Mouse (Mus musculus): ENCODE results near the gene Pgf.
A peak's percentile ranks its signal among the peaks of the same experiment; 100 is the strongest.

Pgf gene

DNA sequence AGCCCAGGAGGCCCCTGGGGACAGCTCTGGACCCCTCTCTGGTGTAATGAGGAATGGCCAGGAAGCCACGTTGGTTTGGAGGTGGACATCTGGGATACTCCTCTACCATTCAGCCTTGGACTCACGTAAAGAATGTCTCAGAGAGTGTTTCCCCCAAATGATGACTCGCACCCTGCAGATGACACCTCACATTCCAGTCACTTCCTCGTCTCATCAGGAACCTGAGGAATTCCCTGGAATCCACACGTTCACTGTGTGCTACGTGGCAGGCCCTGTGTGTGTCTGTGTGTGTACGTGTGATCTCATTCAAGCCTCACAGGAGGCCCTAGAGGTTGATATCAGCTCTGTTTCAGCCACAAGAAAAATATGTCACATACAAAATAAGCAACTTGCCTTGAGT, 8.8 kb upstream of the Pgf start:
- DNase-seq: no peak

DNA sequence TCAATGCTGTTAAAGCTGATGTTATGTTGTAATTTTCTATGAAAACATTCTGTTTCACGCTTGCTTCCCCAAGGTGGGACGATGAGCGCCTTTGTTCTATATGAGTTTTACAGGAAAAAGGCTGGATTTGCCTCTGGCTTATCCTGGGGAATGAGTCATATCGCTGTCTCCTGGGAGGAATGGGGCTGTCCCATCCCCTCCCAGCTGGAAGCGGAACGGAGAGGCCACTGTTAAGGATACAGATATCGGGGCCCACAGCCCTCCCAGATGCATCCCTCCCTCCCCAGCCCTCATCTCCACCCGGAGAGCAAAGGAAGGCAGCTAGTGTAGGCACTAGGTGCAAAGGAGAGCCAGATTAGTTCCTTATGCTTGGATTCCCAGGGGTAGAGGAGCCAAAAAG, 8.2 kb upstream of the Pgf start:
- no peak for DNase-seq

GRCm38 (mm10) chr12:85184118-85184517, 6.5 kb upstream of the Pgf start:
- DNase-seq: no peak

GRCm38 (mm10) chr12:85182898-85183297, 5.3 kb upstream of the Pgf start:
- no peak for DNase-seq

GRCm38 (mm10) chr12:85182345-85182643, 4.7 kb upstream of the Pgf start:
- peak; percentile 17 for DNase-seq

- peak; percentile 17 for DNase-seq
Observed at GRCm38 (mm10) chr12:85181475-85182344, 4.1 kb upstream of the Pgf start.

GRCm38 (mm10) chr12:85178294-85178693, 704 bp upstream of the Pgf start:
- peak; percentile 8 for DNase-seq

DNA sequence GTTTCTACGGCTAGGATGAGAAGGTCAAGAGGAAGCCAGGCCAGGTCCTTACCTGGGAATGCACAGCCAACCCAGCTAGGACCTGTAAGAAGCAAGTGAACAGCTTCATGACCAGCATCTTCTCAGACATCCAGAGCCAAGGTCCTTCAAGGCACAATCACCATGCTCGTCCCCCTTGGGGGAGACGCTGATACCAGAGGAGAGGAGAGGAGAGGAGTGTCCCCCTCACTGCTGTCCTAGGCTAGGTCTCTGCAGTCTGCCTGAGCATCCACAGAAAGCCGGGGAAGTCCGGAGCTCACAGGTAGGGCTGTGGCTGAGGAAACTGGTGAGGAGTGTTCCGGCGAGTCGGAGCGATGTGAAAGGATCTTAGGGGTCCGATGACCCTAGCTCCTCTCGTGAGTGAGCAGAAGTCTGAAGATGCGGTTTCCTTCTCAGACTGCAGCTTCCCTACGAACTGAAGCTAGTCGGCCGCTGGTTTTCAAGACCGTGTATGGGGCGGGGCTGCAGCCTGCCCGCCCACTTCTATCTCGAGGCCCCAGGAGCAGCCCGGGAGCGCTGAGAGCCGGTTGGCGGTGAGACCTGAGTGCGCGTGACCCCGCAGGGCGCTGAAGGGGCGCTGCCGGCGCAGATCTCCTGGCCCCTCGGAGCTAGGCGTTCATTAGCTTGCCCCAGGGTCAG, 605 bp downstream of the Pgf start:
- peak; percentile 73 for DNase-seq

GRCm38 (mm10) chr12:85175926-85176845, 1.4 kb downstream of the Pgf start:
- peak; percentile 9 for DNase-seq

DNA sequence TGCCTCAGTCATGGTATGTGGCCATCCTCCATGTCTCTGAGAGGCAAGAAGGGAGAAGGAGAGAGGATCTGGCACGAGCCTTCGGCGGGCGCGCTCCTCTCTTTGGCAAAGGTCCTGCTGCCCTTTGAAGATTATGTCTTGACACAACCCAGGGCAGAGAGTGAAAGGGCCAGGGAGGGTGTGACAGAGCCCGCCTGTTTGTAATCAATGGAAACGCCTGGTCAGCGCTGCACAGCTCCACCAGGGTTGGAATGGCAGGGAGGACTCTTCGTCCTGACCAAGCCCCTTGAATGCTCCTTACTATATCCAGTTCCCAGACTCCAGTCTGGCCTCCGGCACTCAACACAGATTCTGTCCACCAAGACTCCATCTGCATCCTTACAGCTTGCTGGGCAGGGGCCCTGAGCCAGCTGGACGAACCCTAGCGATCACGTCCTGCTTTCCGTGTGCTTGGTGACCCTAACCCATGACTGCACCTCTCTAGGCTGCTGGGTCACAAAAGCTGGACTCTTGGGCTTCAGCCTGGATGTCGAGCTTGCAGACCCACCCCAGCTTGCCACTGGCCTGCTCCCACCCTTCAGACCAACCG, 2.4 kb downstream of the Pgf start:
- no peak for DNase-seq

- DNase-seq: no peak
Observed at GRCm38 (mm10) chr12:85174016-85174415, 3.6 kb downstream of the Pgf start.

DNA sequence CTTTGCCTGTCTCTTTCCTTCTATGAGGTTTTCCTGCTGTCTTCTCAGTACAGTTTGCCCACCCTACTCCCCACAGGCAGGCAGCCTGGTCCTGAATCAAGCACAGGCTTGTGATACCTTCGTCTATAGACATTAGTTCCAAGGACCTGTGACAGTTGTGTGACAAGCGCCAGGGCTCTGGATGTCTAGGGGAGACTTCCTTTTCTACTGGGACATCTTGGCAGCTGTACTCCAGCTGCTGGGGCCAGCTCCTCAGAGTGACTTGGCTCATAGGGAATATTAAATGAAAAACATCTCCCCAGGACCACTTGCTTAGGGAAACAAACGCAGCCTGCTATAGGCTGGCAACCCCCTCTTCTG, 6.7 kb downstream of the Pgf start:
- DNase-seq: no peak

DNA sequence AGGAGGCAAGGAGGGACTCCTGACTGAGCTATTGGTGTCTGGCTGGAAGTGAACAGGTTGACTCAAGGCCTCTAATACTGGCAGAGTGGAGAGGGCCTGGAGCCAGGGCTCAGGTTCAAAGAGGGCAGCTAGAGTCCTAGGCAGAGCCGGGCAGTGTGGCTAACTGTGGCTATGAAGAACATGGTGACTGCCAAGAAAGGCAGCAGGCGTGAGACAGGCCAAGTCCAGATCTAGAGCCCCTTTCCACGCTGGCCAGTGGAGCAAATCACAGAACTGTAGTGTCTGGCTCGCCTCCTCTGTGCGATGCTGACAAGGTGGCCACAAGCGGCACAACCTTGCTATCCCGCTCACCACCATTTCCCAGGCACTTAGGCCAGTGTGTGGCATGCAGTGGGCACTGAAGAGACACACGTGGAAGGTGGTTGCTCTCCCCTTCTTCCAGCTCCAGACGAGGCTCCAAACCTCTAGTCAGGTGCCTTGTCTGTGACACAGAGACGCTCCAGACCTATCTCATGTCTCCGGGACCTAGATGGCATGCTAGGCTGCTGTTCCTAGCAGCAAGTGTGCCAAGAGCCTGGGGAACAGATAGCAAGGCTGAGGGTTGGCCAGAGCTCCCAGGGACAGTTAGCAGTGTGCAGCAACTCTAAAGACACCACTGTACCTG, 7.2 kb downstream of the Pgf start:
- no peak for DNase-seq

DNA sequence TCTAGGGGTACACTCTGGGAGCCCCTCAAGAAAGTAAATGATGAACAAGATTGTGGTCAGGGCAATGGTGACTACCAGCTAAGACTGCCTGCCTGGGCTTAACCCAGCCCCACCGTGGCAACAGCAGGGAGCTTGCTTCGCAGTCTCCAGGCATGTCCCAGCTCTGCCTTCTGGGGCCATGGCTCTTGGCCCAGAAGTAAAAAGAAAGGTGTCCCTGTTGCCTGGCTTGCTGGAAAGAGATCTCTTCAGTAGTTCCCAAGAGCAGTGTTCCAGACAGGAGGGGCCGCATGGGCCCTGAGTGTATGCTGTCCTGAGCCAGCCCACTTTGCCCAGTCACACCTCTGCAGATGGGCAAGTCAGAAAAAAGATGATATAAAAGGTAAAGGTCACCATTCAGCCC, 7.7 kb downstream of the Pgf start:
- DNase-seq: no peak

GRCm38 (mm10) chr12:85169117-85169858, 8.3 kb downstream of the Pgf start:
- DNase-seq: peak; percentile 98

DNA sequence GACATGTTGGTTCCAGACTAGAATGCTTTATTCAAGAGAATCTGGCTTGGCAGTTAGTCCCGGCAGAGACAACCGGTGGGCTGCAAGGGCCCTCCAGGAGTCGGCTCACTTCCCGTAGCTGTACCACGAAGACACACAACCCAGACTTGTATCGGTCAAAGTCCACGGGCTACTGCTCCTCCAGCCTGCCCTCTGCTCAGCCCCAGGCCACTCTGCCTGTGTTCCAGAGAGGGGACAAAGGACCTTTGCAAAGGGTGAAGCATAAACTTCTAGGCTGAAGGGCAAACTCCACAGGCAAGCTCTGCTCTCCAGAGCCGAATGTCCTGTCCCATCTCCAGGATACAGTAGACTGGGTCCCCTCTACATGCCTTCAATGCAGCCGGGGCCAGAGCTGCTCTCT, 11.0 kb downstream of the Pgf start:
- no peak for DNase-seq

DNA sequence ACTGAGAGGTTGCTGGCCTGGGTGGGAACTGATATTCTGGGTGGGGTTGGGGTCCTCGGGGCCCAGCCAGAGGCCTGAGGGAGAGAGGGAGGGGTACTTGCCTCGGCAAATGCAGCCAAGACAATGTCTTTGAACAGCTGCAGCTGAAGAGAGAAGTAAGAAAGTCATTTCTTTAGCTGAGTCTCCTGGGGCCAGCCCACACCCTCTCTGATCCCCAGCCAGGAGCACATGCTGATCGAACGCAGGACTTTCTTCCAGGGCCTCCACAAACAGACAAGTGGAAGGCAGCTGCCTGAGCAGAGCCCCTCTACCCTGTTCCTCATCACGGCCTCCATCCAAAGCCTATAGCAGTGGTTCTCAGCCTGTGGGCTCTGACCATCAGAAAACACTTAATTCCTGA, 12.6 kb downstream of the Pgf start:
- DNase-seq: no peak

DNA sequence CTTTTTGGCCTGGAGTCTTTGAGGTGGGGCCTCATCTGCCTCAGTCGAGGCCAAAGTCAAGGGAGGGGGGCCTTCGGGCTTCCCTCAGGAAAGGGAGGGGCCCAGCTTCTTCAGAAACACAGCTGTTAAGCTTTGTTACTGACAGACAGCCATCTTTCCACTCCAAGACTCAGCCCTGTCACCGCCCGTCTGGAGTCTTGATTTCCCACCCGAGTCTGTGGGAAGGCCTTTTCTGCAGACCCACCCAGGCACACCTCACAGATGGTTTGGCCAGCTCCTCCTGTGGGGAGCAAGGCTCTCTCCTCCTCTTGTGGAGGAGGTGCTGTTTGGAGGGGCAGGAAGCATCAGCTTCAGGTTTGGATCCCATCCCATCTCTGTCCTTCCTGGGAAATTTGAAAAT, 18.0 kb downstream of the Pgf start:
- no peak for DNase-seq

DNA sequence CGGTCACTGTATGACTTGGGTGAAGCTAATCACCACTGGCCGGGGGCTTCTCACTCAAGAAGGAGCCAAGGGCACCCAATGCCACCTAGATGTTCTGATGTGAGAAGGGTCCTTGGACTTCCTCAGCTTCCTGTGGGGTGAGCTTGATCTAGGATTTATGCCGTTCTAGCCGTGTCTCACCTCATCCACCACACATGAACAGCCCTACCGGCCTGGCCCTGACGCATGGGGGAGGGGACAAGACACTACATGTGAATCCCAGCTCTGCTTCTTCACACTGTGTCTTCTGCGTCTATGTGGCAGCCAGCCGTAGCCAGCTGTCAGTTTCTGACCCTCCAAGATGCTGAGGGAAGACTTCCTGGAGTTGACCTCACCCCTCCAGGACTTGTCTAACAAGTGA, 18.8 kb downstream of the Pgf start:
- no peak for DNase-seq

GRCm38 (mm10) chr12:85157797-85158460, 19.7 kb downstream of the Pgf start:
- DNase-seq: no peak

DNA sequence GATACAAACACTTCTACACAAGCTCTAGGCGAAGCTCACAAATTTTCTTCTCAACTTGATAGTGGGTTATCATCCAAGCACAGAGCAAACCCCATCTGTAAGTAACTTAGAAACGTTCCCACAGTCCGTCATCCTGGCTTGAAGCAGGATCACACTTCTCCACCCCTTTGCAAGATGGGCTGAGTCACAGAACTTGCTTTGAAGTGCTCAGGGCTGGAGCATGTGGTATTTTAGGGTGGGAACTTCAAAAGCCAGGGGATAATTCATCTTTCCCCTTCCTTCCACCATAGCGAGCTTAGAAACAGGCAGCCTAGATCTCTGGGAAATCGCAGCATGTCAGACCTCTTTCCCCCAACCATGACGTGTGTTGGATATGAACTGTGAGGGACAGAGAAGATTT, 21.3 kb downstream of the Pgf start:
- no peak for DNase-seq

All from thymus, postnatal 4 days (tissue).